Mouse (Mus musculus) urinary bladder, postnatal 10 days (tissue): ENCODE results near the gene Sntn.

Experiments
- DNase-seq: peaks from one replicate; pipeline ENCODE4 v3.0.0; 2022; ENCODE audit warnings: low spot score

Gene Sntn

DNA sequence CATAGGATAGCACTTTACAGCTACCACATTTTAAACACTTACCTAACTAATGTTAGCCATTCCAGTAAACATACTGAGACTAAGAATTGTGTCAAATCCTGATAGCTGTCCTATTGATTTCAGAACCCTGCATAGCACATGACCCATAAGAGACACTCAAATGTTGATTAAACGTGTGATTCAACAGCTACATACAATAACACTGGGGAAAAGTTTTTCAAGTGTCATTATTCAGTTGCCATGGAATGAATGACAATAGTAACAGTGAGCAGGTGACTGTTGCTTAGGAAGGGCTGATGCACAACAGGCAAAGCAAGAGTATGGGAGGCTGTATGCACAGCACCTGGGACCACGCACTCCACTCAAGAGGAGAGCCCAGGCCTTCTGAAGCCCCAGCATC is at the start of gene Sntn:
TSS of gene Sntn (plus strand) at position 301 of the 400 bp plus-strand sequence.
- DNase-seq = no peak

GRCm38 (mm10) chr14:13649865-13650264 is 20.8 kb upstream of the Sntn start:
- DNase-seq = no peak

GRCm38 (mm10) chr14:13651039-13651438 is 19.6 kb upstream of the Sntn start:
- no peak for DNase-seq

DNA sequence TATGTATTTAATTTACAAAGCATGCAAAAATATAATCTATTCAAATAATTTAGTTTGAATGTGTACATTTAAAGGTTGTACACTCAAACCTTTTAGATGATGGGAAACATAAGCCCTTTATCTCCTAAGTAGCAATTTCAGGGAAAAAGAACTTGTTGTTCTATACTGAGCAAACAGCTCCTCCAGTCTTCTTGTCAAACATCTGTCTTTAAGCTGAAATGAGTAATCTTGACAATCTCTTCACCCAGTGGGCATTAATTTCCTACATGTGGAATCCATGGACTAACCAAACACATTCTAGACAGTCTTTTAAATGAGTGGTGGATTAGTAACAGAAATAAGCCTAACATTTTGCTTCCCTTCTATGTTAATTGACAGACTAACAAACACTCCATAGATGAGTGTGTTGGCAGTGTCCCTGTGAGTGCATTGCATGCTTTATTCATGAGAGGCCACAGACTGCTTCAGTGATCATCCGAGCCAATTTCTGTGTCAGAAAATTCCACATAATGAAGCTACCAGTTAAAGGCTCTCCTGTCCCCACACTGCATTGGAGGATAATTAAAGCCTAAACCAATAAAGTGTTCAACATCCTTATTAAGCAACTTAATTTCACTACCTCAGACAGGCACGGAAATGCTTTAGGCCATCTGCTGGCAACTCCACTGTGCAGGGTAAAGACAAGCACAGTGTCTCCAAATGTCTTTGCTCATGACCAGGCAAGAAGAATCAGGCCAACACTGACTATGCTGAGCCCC is 19.0 kb upstream of the Sntn start:
- no peak for DNase-seq

- DNase-seq = no peak
These were observed 16.0 kb downstream of the Sntn start for GRCm38 (mm10) chr14:13686716-13687115.

DNA sequence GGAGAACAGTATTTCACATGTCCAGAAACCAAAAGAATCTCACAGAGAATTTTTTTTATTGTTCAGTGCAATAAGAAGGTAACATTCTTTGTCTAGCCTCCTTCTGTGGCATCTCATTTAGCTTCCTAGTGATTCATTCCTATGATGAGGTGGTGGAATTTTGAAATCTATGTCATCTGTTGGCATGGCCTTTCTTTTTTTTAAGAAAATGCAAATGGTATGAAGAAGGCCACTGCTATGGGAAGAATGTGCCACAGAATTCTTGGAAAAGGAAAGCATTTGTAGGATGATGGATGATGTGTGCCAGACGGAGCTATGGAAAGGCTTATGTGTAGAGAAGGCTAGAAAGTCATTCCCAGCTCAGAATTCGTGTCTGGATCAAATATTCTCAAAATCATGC is 19.8 kb downstream of the Sntn start:
- no peak for DNase-seq

DNA sequence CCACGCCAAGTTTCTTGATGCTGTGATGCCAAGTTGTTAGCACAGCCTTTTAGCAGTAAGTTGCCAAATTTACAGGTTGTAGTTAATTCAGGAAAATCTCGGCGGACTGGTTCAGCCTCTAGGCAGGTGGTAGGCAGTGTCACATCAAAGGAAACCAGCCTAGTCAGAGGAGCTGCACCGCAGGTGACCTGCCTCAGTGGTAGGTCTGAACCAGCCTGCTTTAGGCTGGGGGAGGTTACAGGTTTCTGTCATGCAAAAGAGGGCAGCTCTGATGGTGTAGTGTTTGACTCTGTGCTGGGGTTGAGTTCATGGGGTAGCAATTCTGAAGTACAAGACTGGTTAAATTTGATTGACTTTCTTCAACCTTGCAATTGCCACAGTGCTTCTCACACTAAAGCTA is 61.6 kb downstream of the Sntn start:
- DNase-seq = no peak
